Mouse (Mus musculus) v-Abl transformed pro-B cells (cell line): Measurements from ENCODE around the gene Erc2.

Experiments
- in situ Hi-C, 2 experiments: fragments of 400-800 bp; cut with MboI; formaldehyde crosslinking; loops; one replicate each; pipeline ENCODE4 v1.15.1; 2025; ENCODE audit not compliant: unreplicated experiment in 2 of 2

The Erc2 gene

GRCm38 (mm10) chr14:28326456-28326855 lies 704.2 kb downstream of the Erc2 start:
- in situ Hi-C loops, result no loop called here

GRCm38 (mm10) chr14:28328512-28328911 lies 706.3 kb downstream of the Erc2 start:
- in situ Hi-C loops, result no loop called here

- in situ Hi-C loops, result no loop called here
These were observed 708.9 kb downstream of the Erc2 start for GRCm38 (mm10) chr14:28331108-28331507.

- in situ Hi-C loops, result no loop called here
These were observed 710.2 kb downstream of the Erc2 start for GRCm38 (mm10) chr14:28332351-28332953.

- in situ Hi-C loops, result no loop called here
These were observed 716.9 kb downstream of the Erc2 start for GRCm38 (mm10) chr14:28339146-28339545.

- in situ Hi-C loops, result no loop called here
These were observed 726.9 kb downstream of the Erc2 start for GRCm38 (mm10) chr14:28349129-28349528.

GRCm38 (mm10) chr14:28356031-28356430 lies 733.8 kb downstream of the Erc2 start:
- in situ Hi-C loops, result no loop called here

- in situ Hi-C loops, result no loop called here
These were observed 737.3 kb downstream of the Erc2 start for GRCm38 (mm10) chr14:28359502-28359901.

- in situ Hi-C loops, result no loop called here
These were observed 737.8 kb downstream of the Erc2 start for GRCm38 (mm10) chr14:28359983-28360382.

GRCm38 (mm10) chr14:28362336-28362735 lies 740.1 kb downstream of the Erc2 start:
- in situ Hi-C loops, result no loop called here

- in situ Hi-C loops, result no loop called here
These were observed 748.5 kb downstream of the Erc2 start for GRCm38 (mm10) chr14:28370713-28371112.

GRCm38 (mm10) chr14:28371651-28372050 lies 749.4 kb downstream of the Erc2 start:
- in situ Hi-C loops, result no loop called here

- in situ Hi-C loops, result no loop called here
These were observed 753.4 kb downstream of the Erc2 start for GRCm38 (mm10) chr14:28375642-28376091.

GRCm38 (mm10) chr14:28376208-28376805 lies 754.1 kb downstream of the Erc2 start:
- in situ Hi-C loops, result no loop called here

- in situ Hi-C loops, result no loop called here
These were observed 755.3 kb downstream of the Erc2 start for GRCm38 (mm10) chr14:28377519-28377918.

- in situ Hi-C loops, result no loop called here
These were observed 757.9 kb downstream of the Erc2 start for GRCm38 (mm10) chr14:28380129-28380528.

GRCm38 (mm10) chr14:28381801-28382550 lies 759.7 kb downstream of the Erc2 start:
- in situ Hi-C loops, result no loop called here

- in situ Hi-C loops, result no loop called here
These were observed 764.8 kb downstream of the Erc2 start for GRCm38 (mm10) chr14:28386815-28387607.

- in situ Hi-C loops, result no loop called here
These were observed 776.7 kb downstream of the Erc2 start for GRCm38 (mm10) chr14:28398915-28399314.

GRCm38 (mm10) chr14:28399897-28400296 lies 777.7 kb downstream of the Erc2 start:
- in situ Hi-C loops, result no loop called here

GRCm38 (mm10) chr14:28405277-28405840 lies 783.1 kb downstream of the Erc2 start:
- in situ Hi-C loops, result no loop called here
